Mouse (Mus musculus): Measurements from ENCODE around the gene Taar4. TPM values are rescaled to one million over a fixed set of nuclear protein-coding genes. Genes with fewer than 3 reads are reported as not detected.

Gene Taar4
- polyA plus RNA-seq, 1 experiment from 2014 or later = not detected

DNA sequence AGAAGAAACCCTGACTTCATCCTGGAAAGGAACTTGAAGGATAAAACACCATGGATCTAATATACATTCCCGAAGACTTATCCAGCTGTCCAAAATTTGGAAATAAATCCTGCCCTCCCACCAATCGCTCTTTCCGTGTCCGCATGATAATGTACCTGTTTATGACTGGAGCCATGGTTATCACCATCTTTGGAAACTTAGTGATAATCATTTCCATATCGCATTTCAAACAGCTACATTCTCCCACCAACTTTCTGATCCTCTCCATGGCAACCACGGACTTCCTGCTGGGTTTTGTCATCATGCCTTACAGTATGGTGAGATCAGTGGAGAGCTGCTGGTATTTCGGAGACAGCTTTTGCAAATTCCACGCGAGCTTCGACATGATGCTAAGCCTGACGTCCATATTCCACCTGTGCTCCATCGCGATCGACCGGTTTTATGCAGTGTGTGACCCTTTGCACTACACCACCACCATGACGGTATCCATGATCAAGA, 10.7 kb upstream of the Taar4 start, which contains the start of gene Taar3:
TSS of gene Taar3 (plus strand) at position 51 of the 498 bp plus-strand sequence.
- Histone ChIP-seq H3K9ac (ENCODE audit: low read length) (no peak within 1 kb of the TSS), H3K36me3 (ENCODE audit: control insufficient read depth, insufficient read depth, low read length) (no peaks in the 10 kb centered on the region), H3K4me3 (ENCODE audit: control insufficient read depth in 1 of 2, insufficient read depth in 1 of 2, low read depth in 1 of 2, low read length in 2 of 2) (no peak within 1 kb of the TSS), H3K4me1 (ENCODE audit: control insufficient read depth in 2 of 2, insufficient read depth in 2 of 2, low read length in 2 of 2) (peaks cover 4 to 5% of the 10 kb centered on the region in 2 experiments; a peak in 2 of 4 replicates), H3K27ac (replicated peaks in 1 of 2; ENCODE audit: control insufficient read depth in 1 of 2, insufficient read depth in 1 of 2, low read depth in 2 of 2, low read length in 2 of 2) (no peak within 1 kb of the TSS), H3K9me3 (ENCODE audit: control insufficient read depth, low read length) (no peaks in the 10 kb centered on the region), H3K4me2 (ENCODE audit: low read length) (no peak within 1 kb of the TSS), H3K27me3 (ENCODE audit: control insufficient read depth, insufficient read depth, low read length) (no peaks in the 10 kb centered on the region)
- WGBS = 83% methylated on average over 16 of the region's 16 CpGs
- no peak for ATAC-seq (ENCODE audit: insufficient number of reproducible peaks, insufficient read depth, low FRiP score, low read depth)

DNA sequence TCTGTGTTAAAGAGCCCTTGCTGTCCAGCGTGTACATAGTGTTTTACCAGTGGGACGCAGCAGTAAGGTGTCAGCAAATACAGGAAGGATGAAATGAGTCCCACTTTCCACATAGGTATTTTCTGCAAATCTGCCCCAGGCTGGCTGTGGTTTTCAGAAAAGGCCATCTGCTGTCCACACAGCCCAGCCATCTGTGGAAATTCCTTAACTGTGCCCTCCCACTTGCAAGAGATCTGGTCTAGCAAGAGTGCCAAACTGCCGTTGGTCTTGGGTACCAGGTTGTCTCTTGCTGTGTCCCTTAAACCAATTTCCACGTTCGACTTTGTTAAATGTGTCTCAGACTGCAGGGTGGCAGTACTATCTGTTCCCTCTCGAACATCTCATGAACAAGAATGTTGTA, 8.6 kb upstream of the Taar4 start:
- Histone ChIP-seq H3K27me3 (ENCODE audit: control insufficient read depth, insufficient read depth, low read length) (no peaks in the 10 kb centered on the region), H3K4me2 (ENCODE audit: low read length) (no peak overlapping the region), H3K9me3 (ENCODE audit: control insufficient read depth, low read length) (no peaks in the 10 kb centered on the region), H3K36me3 (ENCODE audit: control insufficient read depth, insufficient read depth, low read length) (no peaks in the 10 kb centered on the region), H3K4me1 (ENCODE audit: control insufficient read depth in 2 of 2, insufficient read depth in 2 of 2, low read length in 2 of 2) (peaks cover 4 to 5% of the 10 kb centered on the region in 2 experiments; a peak in 2 of 4 replicates), H3K9ac (ENCODE audit: low read length) (no peak overlapping the region), H3K27ac (replicated peaks in 1 of 2; ENCODE audit: control insufficient read depth in 1 of 2, insufficient read depth in 1 of 2, low read depth in 2 of 2, low read length in 2 of 2) (no peak overlapping the region), H3K4me3 (ENCODE audit: control insufficient read depth in 1 of 2, insufficient read depth in 1 of 2, low read depth in 1 of 2, low read length in 2 of 2) (no peak overlapping the region)
- 68% methylated on average over 6 of the region's 6 CpGs for WGBS
- ATAC-seq (ENCODE audit: insufficient number of reproducible peaks, insufficient read depth, low FRiP score, low read depth) = no peak

DNA sequence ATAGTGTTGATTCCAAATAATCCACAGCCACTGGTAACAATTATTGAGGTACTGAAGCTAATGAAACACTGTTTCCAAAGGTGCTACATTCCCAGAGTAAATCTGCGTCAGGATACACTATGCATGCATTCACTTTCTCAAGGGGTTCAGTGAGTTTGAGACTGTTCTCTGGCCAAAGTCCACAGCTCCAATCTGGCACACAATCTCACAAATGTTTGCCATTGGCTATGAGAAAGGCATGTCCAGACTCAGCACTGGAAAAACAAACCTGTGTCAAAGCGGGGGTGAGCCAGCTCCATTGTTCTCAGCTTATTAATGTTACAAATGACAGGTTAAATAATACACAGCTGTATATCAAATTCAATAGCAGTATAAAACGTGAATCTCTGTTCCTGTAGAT, 1.2 kb upstream of the Taar4 start:
- WGBS = 53% methylated on average over 3 of the region's 3 CpGs
- no peaks in the 10 kb centered on the region for H3K27me3 ChIP-seq (ENCODE audit: control insufficient read depth, insufficient read depth, low read length)
- peaks cover 0 to 4% of the 10 kb centered on the region in 2 experiments; a peak in 2 of 4 replicates for H3K4me1 ChIP-seq (ENCODE audit: control insufficient read depth in 2 of 2, insufficient read depth in 2 of 2, low read length in 2 of 2)
- H3K27ac ChIP-seq (replicated peaks in 1 of 2; ENCODE audit: control insufficient read depth in 1 of 2, insufficient read depth in 1 of 2, low read depth in 2 of 2, low read length in 2 of 2) = no peak overlapping the region
- no peaks in the 10 kb centered on the region for H3K9me3 ChIP-seq (ENCODE audit: control insufficient read depth, low read length)
- no peak overlapping the region for H3K4me2 ChIP-seq (ENCODE audit: low read length)
- H3K4me3 ChIP-seq (ENCODE audit: control insufficient read depth in 1 of 2, insufficient read depth in 1 of 2, low read depth in 1 of 2, low read length in 2 of 2) = no peak overlapping the region
- ATAC-seq (ENCODE audit: insufficient number of reproducible peaks, insufficient read depth, low FRiP score, low read depth) = no peak
- no peaks in the 10 kb centered on the region for H3K36me3 ChIP-seq (ENCODE audit: control insufficient read depth, insufficient read depth, low read length)
- no peak overlapping the region for H3K9ac ChIP-seq (ENCODE audit: low read length)

DNA sequence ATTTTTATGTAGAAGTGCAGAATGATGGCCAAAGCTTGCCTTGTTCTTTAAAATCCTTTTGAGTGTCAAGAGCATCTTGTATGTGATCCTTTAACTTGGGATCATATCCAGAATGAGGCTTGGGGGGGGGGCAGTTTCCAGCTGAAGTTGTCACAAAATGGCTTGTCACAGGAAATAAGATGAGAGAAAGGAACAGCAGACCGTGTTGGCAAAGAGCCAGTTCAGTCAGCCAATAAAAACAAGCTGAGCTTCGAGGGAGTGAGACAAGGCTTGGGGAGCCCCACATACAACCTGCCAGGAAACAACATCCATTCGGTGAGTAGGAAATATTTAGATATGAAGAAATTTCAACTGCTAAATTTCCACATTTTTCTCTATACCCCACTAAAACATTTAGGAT, 3.1 kb downstream of the Taar4 start:
- H3K27me3 ChIP-seq (ENCODE audit: control insufficient read depth, insufficient read depth, low read length) = no peaks in the 10 kb centered on the region
- WGBS = 45% methylated on average over 3 of the region's 3 CpGs
- H3K4me2 ChIP-seq (ENCODE audit: low read length) = no peak overlapping the region
- H3K9ac ChIP-seq (ENCODE audit: low read length) = no peak overlapping the region
- ATAC-seq (ENCODE audit: insufficient number of reproducible peaks, insufficient read depth, low FRiP score, low read depth) = no peak
- 0 out of 2 replicates have a peak, but pooled peaks cover 3% of the 10 kb centered on the region for H3K9me3 ChIP-seq (ENCODE audit: control insufficient read depth, low read length)
- peak overlapping the region; percentile 14 to 25; a peak in 1 of 4 replicates for H3K27ac ChIP-seq (replicated peaks in 1 of 2; ENCODE audit: control insufficient read depth in 1 of 2, insufficient read depth in 1 of 2, low read depth in 2 of 2, low read length in 2 of 2)
- H3K4me3 ChIP-seq (ENCODE audit: control insufficient read depth in 1 of 2, insufficient read depth in 1 of 2, low read depth in 1 of 2, low read length in 2 of 2) = no peak overlapping the region
- H3K4me1 ChIP-seq (ENCODE audit: control insufficient read depth in 2 of 2, insufficient read depth in 2 of 2, low read length in 2 of 2) = peaks cover 0 to 2% of the 10 kb centered on the region in 2 experiments; a peak in 2 of 4 replicates
- H3K36me3 ChIP-seq (ENCODE audit: control insufficient read depth, insufficient read depth, low read length) = no peaks in the 10 kb centered on the region

DNA sequence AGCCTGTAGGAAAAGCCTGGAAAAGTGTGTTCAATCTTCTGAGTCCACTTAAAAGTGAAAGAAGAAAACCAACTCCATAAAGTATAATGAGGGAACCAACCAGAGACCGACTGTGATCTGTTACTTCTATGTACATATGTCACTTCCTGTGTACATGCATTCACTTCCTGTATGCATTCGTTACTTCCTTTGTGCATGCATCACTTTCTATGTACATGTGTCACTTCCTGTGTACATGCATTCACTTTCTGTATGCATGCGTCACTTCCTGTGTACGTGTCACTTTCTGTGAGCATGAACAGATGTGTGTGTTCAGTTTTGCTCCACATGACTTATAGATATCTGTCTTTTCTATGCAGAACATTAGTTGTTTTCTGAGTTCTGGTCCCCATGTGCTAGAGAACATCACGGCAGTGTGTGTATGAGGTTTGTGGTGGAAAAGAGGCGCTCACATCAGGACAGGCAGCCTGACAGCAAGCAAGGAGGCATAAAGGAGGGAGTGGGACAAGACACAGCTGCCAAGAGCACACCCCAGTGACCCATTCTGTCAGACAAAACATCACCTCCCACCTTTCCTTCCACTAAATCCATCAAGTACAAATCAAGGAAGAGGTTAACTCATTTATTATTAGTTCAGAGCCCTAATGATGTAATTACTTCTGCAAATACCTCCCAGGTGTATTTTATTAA, 4.8 kb downstream of the Taar4 start:
- H3K9ac ChIP-seq (ENCODE audit: low read length) = no peak overlapping the region
- H3K27ac ChIP-seq (replicated peaks in 1 of 2; ENCODE audit: control insufficient read depth in 1 of 2, insufficient read depth in 1 of 2, low read depth in 2 of 2, low read length in 2 of 2) = no peak overlapping the region
- no peak for ATAC-seq (ENCODE audit: insufficient number of reproducible peaks, insufficient read depth, low FRiP score, low read depth)
- peaks cover 0 to 2% of the 10 kb centered on the region in 2 experiments; a peak in 2 of 4 replicates for H3K4me1 ChIP-seq (ENCODE audit: control insufficient read depth in 2 of 2, insufficient read depth in 2 of 2, low read length in 2 of 2)
- H3K9me3 ChIP-seq (ENCODE audit: control insufficient read depth, low read length) = 0 out of 2 replicates have a peak, but pooled peaks cover 3% of the 10 kb centered on the region
- H3K36me3 ChIP-seq (ENCODE audit: control insufficient read depth, insufficient read depth, low read length) = no peaks in the 10 kb centered on the region
- H3K4me2 ChIP-seq (ENCODE audit: low read length) = no peak overlapping the region
- no peaks in the 10 kb centered on the region for H3K27me3 ChIP-seq (ENCODE audit: control insufficient read depth, insufficient read depth, low read length)
- H3K4me3 ChIP-seq (ENCODE audit: control insufficient read depth in 1 of 2, insufficient read depth in 1 of 2, low read depth in 1 of 2, low read length in 2 of 2) = no peak overlapping the region
- 77% methylated on average over 6 of the region's 6 CpGs for WGBS

DNA sequence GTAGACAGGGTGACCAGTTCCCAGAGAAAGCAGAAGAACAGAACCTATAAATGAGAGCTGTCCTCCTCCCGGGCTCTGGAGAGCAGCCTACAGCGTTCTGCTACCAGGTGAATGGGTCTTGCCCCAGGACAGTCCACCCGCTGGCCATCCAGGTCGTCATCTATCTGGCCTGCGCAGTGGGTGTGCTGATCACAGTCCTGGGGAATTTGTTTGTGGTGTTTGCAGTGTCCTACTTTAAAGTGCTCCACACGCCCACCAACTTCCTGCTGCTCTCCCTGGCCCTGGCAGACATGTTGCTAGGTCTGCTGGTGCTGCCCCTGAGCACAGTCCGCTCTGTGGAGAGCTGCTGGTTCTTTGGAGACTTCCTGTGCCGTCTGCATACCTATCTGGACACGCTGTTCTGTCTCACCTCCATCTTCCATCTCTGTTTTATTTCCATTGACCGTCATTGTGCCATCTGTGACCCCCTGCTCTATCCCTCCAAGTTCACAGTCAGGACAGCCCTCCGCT, 10.4 kb downstream of the Taar4 start, which contains the start of gene Taar5:
TSS of gene Taar5 (plus strand) at position 51 of the 510 bp plus-strand sequence.
- no peaks in the 10 kb centered on the region for H3K27me3 ChIP-seq (ENCODE audit: control insufficient read depth, insufficient read depth, low read length)
- 0 out of 2 replicates have a peak, but pooled peaks cover 3% of the 10 kb centered on the region for H3K9me3 ChIP-seq (ENCODE audit: control insufficient read depth, low read length)
- no peak within 1 kb of the TSS for H3K9ac ChIP-seq (ENCODE audit: low read length)
- H3K4me3 ChIP-seq (ENCODE audit: control insufficient read depth in 1 of 2, insufficient read depth in 1 of 2, low read depth in 1 of 2, low read length in 2 of 2) = no peak within 1 kb of the TSS
- H3K36me3 ChIP-seq (ENCODE audit: control insufficient read depth, insufficient read depth, low read length) = no peaks in the 10 kb centered on the region
- WGBS = 86% methylated on average over 11 of the region's 11 CpGs
- no peak for ATAC-seq (ENCODE audit: insufficient number of reproducible peaks, insufficient read depth, low FRiP score, low read depth)
- no peaks in the 10 kb centered on the region for H3K4me1 ChIP-seq (ENCODE audit: control insufficient read depth in 2 of 2, insufficient read depth in 2 of 2, low read length in 2 of 2)
- no peak within 1 kb of the TSS for H3K27ac ChIP-seq (replicated peaks in 1 of 2; ENCODE audit: control insufficient read depth in 1 of 2, insufficient read depth in 1 of 2, low read depth in 2 of 2, low read length in 2 of 2)
- H3K4me2 ChIP-seq (ENCODE audit: low read length) = no peak within 1 kb of the TSS

DNA sequence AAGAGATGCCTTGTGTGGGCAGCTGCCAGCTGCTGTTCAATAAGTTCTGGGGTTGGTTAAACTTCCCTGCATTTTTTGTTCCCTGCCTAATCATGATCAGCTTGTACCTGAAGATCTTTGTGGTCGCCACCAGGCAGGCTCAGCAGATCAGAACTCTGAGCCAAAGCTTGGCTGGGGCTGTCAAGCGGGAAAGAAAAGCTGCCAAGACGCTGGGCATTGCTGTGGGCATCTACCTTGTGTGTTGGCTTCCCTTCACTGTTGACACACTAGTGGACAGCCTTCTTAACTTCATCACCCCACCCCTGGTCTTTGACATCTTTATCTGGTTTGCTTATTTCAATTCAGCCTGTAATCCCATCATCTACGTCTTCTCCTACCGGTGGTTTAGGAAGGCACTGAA, 11.0 kb downstream of the Taar4 start:
- 0 out of 2 replicates have a peak, but pooled peaks cover 2% of the 10 kb centered on the region for H3K9me3 ChIP-seq (ENCODE audit: control insufficient read depth, low read length)
- H3K4me1 ChIP-seq (ENCODE audit: control insufficient read depth in 2 of 2, insufficient read depth in 2 of 2, low read length in 2 of 2) = no peaks in the 10 kb centered on the region
- no peaks in the 10 kb centered on the region for H3K27me3 ChIP-seq (ENCODE audit: control insufficient read depth, insufficient read depth, low read length)
- H3K4me3 ChIP-seq (ENCODE audit: control insufficient read depth in 1 of 2, insufficient read depth in 1 of 2, low read depth in 1 of 2, low read length in 2 of 2) = no peak overlapping the region
- no peak for ATAC-seq (ENCODE audit: insufficient number of reproducible peaks, insufficient read depth, low FRiP score, low read depth)
- no peak overlapping the region for H3K9ac ChIP-seq (ENCODE audit: low read length)
- no peak overlapping the region for H3K27ac ChIP-seq (replicated peaks in 1 of 2; ENCODE audit: control insufficient read depth in 1 of 2, insufficient read depth in 1 of 2, low read depth in 2 of 2, low read length in 2 of 2)
- 76% methylated on average over 5 of the region's 5 CpGs for WGBS
- H3K36me3 ChIP-seq (ENCODE audit: control insufficient read depth, insufficient read depth, low read length) = no peaks in the 10 kb centered on the region
- no peak overlapping the region for H3K4me2 ChIP-seq (ENCODE audit: low read length)
